Mouse (Mus musculus) small intestine, adult 2 months (tissue): ENCODE measurements around the gene Slc30a3. TPM values are rescaled to one million over a fixed set of nuclear protein-coding genes. Genes with fewer than 3 reads are reported as not detected.
A peak's percentile ranks its signal among the peaks of the same experiment; 100 is the strongest.
"Not testable (repeated sequence)": the region's sequence is repeated elsewhere in the genome, so short reads cannot be mapped to it uniquely, and the experiment has no call there.

ENCODE experiments used
- H3K27ac ChIP-seq: fragments of 200-500 bp; 2 replicates; pipeline ENCODE4 v1.5.1; 2012; ENCODE audit warnings: low read depth, low read length, control low read depth, inconsistent platforms; ENCODE audit not compliant: insufficient read depth
- H3K27me3 ChIP-seq: fragments of 200-500 bp; 2 replicates; pipeline ENCODE4 v1.6.1; 2012; ENCODE audit warnings: mild to moderate bottlenecking, moderate library complexity, low read length, inconsistent platforms; ENCODE audit not compliant: control insufficient read depth, insufficient read depth
- H3K36me3 ChIP-seq: fragments of 200-500 bp; 2 replicates; pipeline ENCODE4 v1.6.1; 2012; ENCODE audit warnings: mild to moderate bottlenecking, low read length, control low read depth, inconsistent platforms; ENCODE audit not compliant: control insufficient read depth, insufficient read depth
- H3K4me1 ChIP-seq: fragments of 200-500 bp; 2 replicates; pipeline ENCODE4 v1.6.1; 2012; ENCODE audit warnings: low read length, inconsistent platforms, mixed read lengths; ENCODE audit not compliant: control insufficient read depth, insufficient read depth, insufficient read length
- H3K4me3 ChIP-seq: fragments of 200-500 bp; 2 replicates; pipeline ENCODE4 v1.5.1; 2012; ENCODE audit warnings: low read depth, mild to moderate bottlenecking, control low read depth, inconsistent platforms, low read length, moderate library complexity
- CTCF ChIP-seq: fragments of 200-500 bp; IDR thresholded peaks from 2 replicates; pipeline ENCODE4 v1.5.1; 2012; ENCODE audit warnings: low read depth, mild to moderate bottlenecking, control low read depth, inconsistent platforms, low read length, moderate library complexity, mixed read lengths; ENCODE audit not compliant: insufficient replicate concordance, insufficient read length; ENCODE audit errors: extremely low read depth
- POLR2A ChIP-seq: fragments of 200-500 bp; IDR thresholded peaks from 2 replicates; pipeline ENCODE4 v1.6.1; 2012; ENCODE audit warnings: low read depth, mild to moderate bottlenecking, control low read depth, inconsistent platforms, low read length, moderate library complexity
- WGBS: fragments of 180-500 bp; shearing (Covaris S2); methylation state at CpG from one replicate; pipeline ENCODE4 v1.1.7; 2018; 5-methylcytosine and 5-hydroxymethylcytosine counted together
- polyA plus RNA-seq: library from polyadenylated mRNA; depleted of rRNA; stranded (reverse); fragments of >200 nt; gene quantifications from 2 replicates; pipeline ENCODE4 v1.2.3, GENCODE M21; 2012

The Slc30a3 gene
- polyA plus RNA-seq, 1 experiment: 0.15 TPM

GRCm38 (mm10) chr5:31054261-31055215 lies 53.5 kb downstream of the Slc30a3 start, which contains the start of gene Cad:
Cad (plus strand) TSS chr5:31054780.
- peak within 1 kb of the TSS; percentile 39 for H3K27ac ChIP-seq
- 2% methylated on average over 64 of the region's 64 CpGs for WGBS
- no peaks in the 10 kb centered on the region for H3K27me3 ChIP-seq
- 0 out of 2 replicates have a peak, but pooled peaks cover under 1% of the 10 kb centered on the region for H3K36me3 ChIP-seq
- H3K4me1 ChIP-seq: peaks cover 7% of the 10 kb centered on the region; the same call in 1 of the 2 replicates
- TF ChIP-seq CTCF (no peak), POLR2A (no peak; the same call in 1 of the 2 replicates)
- peak within 1 kb of the TSS; percentile 85 for H3K4me3 ChIP-seq

DNA sequence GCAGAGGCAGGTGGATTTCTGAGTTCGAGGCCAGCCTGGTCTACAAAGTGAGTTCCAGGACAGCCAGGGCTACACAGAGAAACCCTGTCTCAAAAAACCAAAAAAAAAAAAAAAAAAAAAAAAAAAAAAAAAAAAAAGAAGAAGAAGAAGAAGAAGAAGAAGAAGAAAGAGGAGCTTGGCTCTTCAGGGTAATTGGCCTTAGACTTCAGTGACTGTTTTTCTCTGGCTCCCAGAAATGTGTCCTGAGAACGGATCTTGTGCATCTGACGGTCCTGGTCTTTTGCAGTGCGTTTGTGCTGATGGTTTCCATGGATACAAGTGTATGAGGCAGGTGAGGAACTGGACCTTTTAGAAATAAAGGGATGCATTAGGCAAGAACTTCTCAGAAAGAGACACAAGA lies 54.3 kb downstream of the Slc30a3 start:
- not testable (repeated sequence) for H3K27ac ChIP-seq, H3K4me1 ChIP-seq, H3K27me3 ChIP-seq, H3K36me3 ChIP-seq, H3K4me3 ChIP-seq
- 87% methylated on average over 4 of the region's 4 CpGs for WGBS

DNA sequence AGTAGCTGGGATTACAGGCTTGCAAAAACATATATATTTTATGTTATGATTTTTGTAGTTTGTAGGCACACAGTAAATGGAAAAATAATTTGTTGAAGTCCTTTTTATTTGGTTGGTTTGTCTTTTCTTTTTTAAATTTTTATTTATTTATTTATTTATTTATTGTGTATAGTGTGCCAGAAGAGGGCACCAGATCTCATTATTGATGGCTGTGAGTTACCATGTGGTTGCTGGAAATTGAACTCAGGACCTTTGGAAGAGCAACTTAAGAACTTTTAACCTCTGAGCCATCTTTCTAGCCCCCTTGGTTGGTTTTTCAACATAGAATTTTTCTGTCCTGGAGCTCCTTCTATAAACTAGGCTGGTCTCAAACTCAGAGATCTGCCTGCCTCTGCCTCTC lies 57.6 kb downstream of the Slc30a3 start:
- TF ChIP-seq CTCF (no peak), POLR2A (no peak)
- Histone ChIP-seq H3K4me3 (no peak overlapping the region), H3K4me1 (peaks cover 5% of the 10 kb centered on the region; the same call in 1 of the 2 replicates), H3K27ac (no peak overlapping the region), H3K36me3 (no peaks in the 10 kb centered on the region), H3K27me3 (no peaks in the 10 kb centered on the region)

GRCm38 (mm10) chr5:31048763-31049641 lies 59.0 kb downstream of the Slc30a3 start, which contains the start of gene Slc5a6:
Slc5a6 (minus strand) TSS chr5:31048924.
- Histone ChIP-seq H3K36me3 (0 out of 2 replicates have a peak, but pooled peaks cover 5% of the 10 kb centered on the region), H3K4me3 (peak within 1 kb of the TSS; percentile 79), H3K27ac (peak within 1 kb of the TSS; percentile 96), H3K4me1 (no peaks in the 10 kb centered on the region; the same call in 1 of the 2 replicates), H3K27me3 (no peaks in the 10 kb centered on the region)
- WGBS: under 1% methylated on average over 23 of the region's 23 CpGs
- TF ChIP-seq POLR2A (no peak), CTCF (peak; percentile 64; the same call in 1 of the 2 replicates)

GRCm38 (mm10) chr5:31047848-31048762 lies 59.9 kb downstream of the Slc30a3 start, which contains the start of gene Atraid:
Atraid (plus strand) TSS chr5:31048312.
- H3K4me1 ChIP-seq: no peaks in the 10 kb centered on the region
- H3K36me3 ChIP-seq: peaks cover 9% of the 10 kb centered on the region
- H3K4me3 ChIP-seq: peak within 1 kb of the TSS; percentile 79
- WGBS: under 1% methylated on average over 73 of the region's 73 CpGs
- peak within 1 kb of the TSS; percentile 96 for H3K27ac ChIP-seq
- H3K27me3 ChIP-seq: no peaks in the 10 kb centered on the region
- TF ChIP-seq CTCF (no peak), POLR2A (peak; percentile 98)

DNA sequence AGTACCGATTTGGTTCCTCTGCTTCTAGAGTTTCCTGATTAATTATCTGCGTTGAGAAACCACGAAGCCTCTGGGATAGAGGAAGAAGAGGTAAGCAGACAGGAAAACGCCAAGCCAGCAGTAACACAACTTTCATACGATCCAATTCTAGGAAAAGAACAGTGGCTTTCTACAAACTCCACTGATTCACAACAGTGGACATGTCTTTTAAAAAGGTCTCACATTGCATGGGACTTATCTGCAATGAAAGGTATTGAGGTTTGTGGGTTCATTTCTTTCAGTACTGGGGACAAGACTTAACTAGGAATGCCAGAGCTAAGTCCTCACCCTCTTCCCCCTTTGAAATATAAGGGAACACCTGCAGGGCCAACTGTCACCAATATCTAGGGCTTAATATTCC lies 61.0 kb downstream of the Slc30a3 start:
- TF ChIP-seq POLR2A: no peak
- no peak for TF ChIP-seq CTCF
- Histone ChIP-seq H3K27ac (no peak overlapping the region), H3K36me3 (peaks cover 13% of the 10 kb centered on the region), H3K27me3 (no peaks in the 10 kb centered on the region), H3K4me1 (no peaks in the 10 kb centered on the region), H3K4me3 (no peak overlapping the region)
- WGBS: 75% methylated on average over 5 of the region's 5 CpGs
